Mouse (Mus musculus) granulocyte monocyte progenitor cell, adult 5-6 weeks (primary cell): ENCODE results near the gene Cadm4. TPM values are rescaled to one million over a fixed set of nuclear protein-coding genes. Genes with fewer than 3 reads are reported as not detected.
"Not testable (repeated sequence)": the region's sequence is repeated elsewhere in the genome, so short reads cannot be mapped to it uniquely, and the experiment has no call there.

Source experiments
- ATAC-seq: replicated peaks from 2 replicates; pipeline ENCODE4 v1.8.0; 2016; ENCODE audit warnings: mild to moderate bottlenecking, moderate TSS enrichment, inconsistent platforms; ENCODE audit not compliant: poor library complexity, severe bottlenecking
- total RNA-seq, 2 experiments: library from RNA; stranded (forward) in 1 of 2; stranded (reverse) in 1 of 2; fragments of 200-712, 200-1000 nt in 1 of 2; fragments of >200 nt in 1 of 2; fragmentation: Nextera tagmentation in 1 of 2; gene quantifications; 2 replicates each; pipeline ENCODE4 v1.2.3; 2014 to 2017

The Cadm4 gene
- total RNA-seq, 2 experiments from 2014 or later: not detected

GRCm38 (mm10) chr7:24487403-24487802, 5.6 kb downstream of the Cadm4 start:
- no peak for ATAC-seq

- no peak for ATAC-seq
These were observed 6.5 kb downstream of the Cadm4 start for GRCm38 (mm10) chr7:24488303-24488702.

GRCm38 (mm10) chr7:24499856-24500577, 18.2 kb downstream of the Cadm4 start:
- ATAC-seq: peak; percentile 42

GRCm38 (mm10) chr7:24500929-24501328, 19.1 kb downstream of the Cadm4 start:
- ATAC-seq: no peak; the same call in 1 of the 2 replicates

GRCm38 (mm10) chr7:24501492-24501891, 19.7 kb downstream of the Cadm4 start:
- ATAC-seq: no peak

GRCm38 (mm10) chr7:24504004-24504403, 22.2 kb downstream of the Cadm4 start:
- ATAC-seq: no peak

GRCm38 (mm10) chr7:24504868-24505267, 23.0 kb downstream of the Cadm4 start:
- ATAC-seq: no peak

GRCm38 (mm10) chr7:24505447-24506064, 23.7 kb downstream of the Cadm4 start:
- ATAC-seq: no peak

GRCm38 (mm10) chr7:24506065-24506459, 24.2 kb downstream of the Cadm4 start:
- ATAC-seq: no peak

- ATAC-seq: no peak
These were observed 24.6 kb downstream of the Cadm4 start for GRCm38 (mm10) chr7:24506476-24506837.

GRCm38 (mm10) chr7:24506838-24507725, 25.3 kb downstream of the Cadm4 start, which contains the start of gene Zfp428:
Gene Zfp428 (plus strand): TSS chr7:24507006.
- peak; percentile 78 for ATAC-seq

- ATAC-seq: 0 out of 2 replicates have a peak, but pooled peaks have one; percentile 1
These were observed 25.9 kb downstream of the Cadm4 start for GRCm38 (mm10) chr7:24507726-24508114.

- ATAC-seq: no peak
These were observed 30.5 kb downstream of the Cadm4 start, which contains the start of gene AC161166.1 for GRCm38 (mm10) chr7:24512355-24512754. Gene AC161166.1 (minus strand): TSS chr7:24512455.

- not testable (repeated sequence) for ATAC-seq
These were observed 34.5 kb downstream of the Cadm4 start for GRCm38 (mm10) chr7:24516319-24516718.

GRCm38 (mm10) chr7:24517077-24517476, 35.3 kb downstream of the Cadm4 start:
- no peak for ATAC-seq

GRCm38 (mm10) chr7:24517654-24518053, 35.8 kb downstream of the Cadm4 start:
- ATAC-seq: no peak

GRCm38 (mm10) chr7:24519130-24519529, 37.3 kb downstream of the Cadm4 start:
- no peak for ATAC-seq

GRCm38 (mm10) chr7:24520054-24520453, 38.2 kb downstream of the Cadm4 start:
- ATAC-seq: not testable (repeated sequence)

- ATAC-seq: no peak
These were observed 41.0 kb downstream of the Cadm4 start for GRCm38 (mm10) chr7:24522805-24523204.

GRCm38 (mm10) chr7:24523723-24524122, 41.9 kb downstream of the Cadm4 start:
- no peak for ATAC-seq

- ATAC-seq: no peak
These were observed 43.2 kb downstream of the Cadm4 start for GRCm38 (mm10) chr7:24524978-24525377.
